Mouse (Mus musculus) left cerebral cortex, adult 2 months (tissue): ENCODE measurements around the gene Rnf43. TPM values are rescaled to one million over a fixed set of nuclear protein-coding genes. Genes with fewer than 3 reads are reported as not detected.

ENCODE experiments used
- DNase-seq, 2 experiments: peaks; one replicate each; pipeline ENCODE4 v3.0.0; 2021 to 2022; ENCODE audit warnings: low spot score in 2 of 2, mixed read lengths in 1 of 2; ENCODE audit errors: extremely low spot score in 1 of 2
- H3K27ac ChIP-seq: fragments of 200-600 bp; 2 replicates; pipeline ENCODE4 v1.8.1; 2022
- H3K4me3 ChIP-seq: fragments of 200-600 bp; 2 replicates; pipeline ENCODE4 v1.8.1; 2022
- CTCF ChIP-seq: fragments of 200-600 bp; IDR thresholded peaks from 2 replicates; pipeline ENCODE4 v1.8.1; 2022; ENCODE audit warnings: antibody characterized with exemption, mild to moderate bottlenecking, moderate library complexity
- intact Hi-C: fragments of 180-260 bp; cut with DNase I; formaldehyde crosslinking; loops from one replicate; pipeline ENCODE4 v1.15.1; 2025
- microRNA-seq, 2 experiments: library from miRNA; unstranded; fragments of <30 nt; microRNA quantifications; one replicate each; pipeline ENCODE4 v1.2.0; 2021
- total RNA-seq, 2 experiments: library from RNA; stranded (reverse); gene quantifications; 2 replicates each; pipeline ENCODE4 v1.2.3; 2021

The Rnf43 gene
- total RNA-seq, 2 experiments from 2014 or later, result 1.7 to 2.8 TPM

DNA sequence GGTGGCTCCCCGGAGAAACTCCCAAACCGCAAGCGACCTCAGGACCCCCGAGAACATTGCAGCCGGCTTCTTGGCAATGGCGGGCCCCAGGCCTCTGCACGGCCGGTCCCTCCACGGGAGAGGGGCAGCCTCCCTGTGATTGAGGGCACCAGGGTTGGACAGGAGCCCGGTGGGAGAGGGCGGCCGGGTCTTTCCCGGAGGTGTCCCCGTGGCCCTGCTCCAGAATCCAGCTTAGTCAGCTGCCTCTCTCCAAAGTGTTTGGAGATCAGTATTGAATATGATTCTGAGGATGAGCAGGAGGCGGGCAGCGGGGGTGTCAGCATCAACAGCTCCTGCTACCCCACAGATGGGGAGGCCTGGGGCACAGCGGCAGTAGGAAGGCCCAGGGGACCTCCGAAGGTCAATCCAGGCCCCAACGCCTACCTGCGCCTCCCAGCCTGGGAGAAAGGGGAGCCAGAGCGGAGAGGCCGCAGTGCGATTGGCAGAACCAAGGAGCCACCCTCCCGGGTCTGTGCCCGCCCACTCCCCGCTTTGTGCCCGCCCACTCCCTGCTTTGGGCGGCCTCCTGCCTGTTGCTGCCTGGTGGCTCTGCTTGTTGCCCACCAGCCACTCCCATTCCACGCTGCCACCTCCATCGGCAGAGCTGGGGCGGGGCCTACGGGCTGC, 115.7 kb downstream of the Rnf43 start:
- H3K4me3 ChIP-seq, result peak overlapping the region; percentile 22; the same call in 1 of the 2 replicates
- no peak for TF ChIP-seq CTCF
- intact Hi-C loops, result no loop called here
- no peak overlapping the region for H3K27ac ChIP-seq
- peak; percentile 65 to 68 for DNase-seq

DNA sequence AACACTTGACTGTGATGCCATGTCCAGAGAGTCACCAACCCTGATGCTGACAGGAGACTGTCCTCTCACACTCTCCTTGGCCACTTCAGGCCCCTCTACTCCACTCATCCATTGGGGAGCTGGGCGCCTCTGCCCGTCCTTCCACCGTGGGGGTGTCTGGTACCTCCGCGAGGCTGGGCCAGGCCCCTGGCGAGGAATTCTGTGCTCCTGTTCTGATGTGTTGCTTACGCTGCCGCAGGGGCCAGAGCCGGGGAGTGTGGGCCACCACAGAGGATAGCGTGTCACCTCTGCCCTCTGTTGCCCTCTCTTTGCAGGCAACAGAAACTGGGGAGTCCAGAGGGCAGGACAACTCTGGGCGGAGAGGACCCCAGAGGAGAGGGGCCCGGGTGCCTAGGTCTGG, 116.4 kb downstream of the Rnf43 start:
- TF ChIP-seq CTCF, result no peak
- no peak for DNase-seq
- Histone ChIP-seq H3K4me3 (no peak overlapping the region), H3K27ac (no peak overlapping the region)
- intact Hi-C loops, result no loop called here

DNA sequence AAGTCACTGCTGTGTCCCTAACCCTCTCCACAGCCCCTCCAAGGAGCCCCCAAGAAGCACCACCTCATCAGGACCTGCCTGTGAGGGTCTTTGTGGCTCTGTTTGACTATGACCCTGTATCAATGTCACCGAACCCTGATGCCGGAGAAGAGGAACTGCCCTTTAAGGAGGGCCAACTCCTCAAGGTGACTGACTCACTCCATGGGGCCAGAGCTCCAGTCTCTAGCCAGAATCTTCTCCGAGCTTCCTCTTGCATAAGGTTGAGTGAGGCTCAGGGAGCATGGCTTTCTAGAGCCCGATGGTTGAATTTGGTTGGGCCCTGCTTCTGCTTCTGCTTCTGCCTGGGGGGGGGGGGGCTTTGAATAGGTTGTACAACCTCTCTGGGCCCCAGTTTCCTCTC, 116.9 kb downstream of the Rnf43 start:
- DNase-seq, result no peak
- Histone ChIP-seq H3K4me3 (no peak overlapping the region), H3K27ac (no peak overlapping the region)
- intact Hi-C loops, result no loop called here
- no peak for TF ChIP-seq CTCF

DNA sequence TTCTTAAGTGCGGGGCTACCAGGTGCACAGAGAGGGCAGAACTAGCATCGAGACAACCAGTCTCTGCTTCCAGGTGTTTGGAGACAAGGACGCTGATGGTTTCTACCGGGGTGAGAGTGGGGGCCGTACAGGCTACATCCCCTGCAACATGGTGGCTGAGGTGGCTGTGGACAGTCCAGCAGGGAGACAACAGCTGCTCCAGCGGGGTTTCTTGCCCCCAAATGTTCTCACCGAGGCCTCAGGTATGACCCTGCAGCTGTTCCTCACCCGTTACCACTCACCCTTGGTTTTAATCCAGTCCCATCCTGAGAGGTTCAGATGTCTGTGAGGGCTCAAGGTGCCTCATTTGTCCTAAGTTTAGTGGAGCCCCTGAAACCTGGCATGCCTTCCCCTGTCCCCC, 117.6 kb downstream of the Rnf43 start:
- intact Hi-C loops, result no loop called here
- H3K4me3 ChIP-seq, result no peak overlapping the region
- DNase-seq, result no peak
- TF ChIP-seq CTCF, result no peak
- no peak overlapping the region for H3K27ac ChIP-seq

Small RNA genes within 50 kb of the gene (microRNA-seq; reads per million reads assigned to microRNA genes)
- 0 reads per million in 2 experiments for gene Mir142
- gene Mir142b, result 0 reads per million in 2 experiments

Other genes with a start within 250 kb of the Rnf43 start
- gene Gm11492, start 96.1 kb upstream of the Rnf43 start, total RNA-seq, result not detected
- gene Sept4, start 93.8 kb upstream of the Rnf43 start, total RNA-seq, result 100 to 1,000 TPM; 156 to 175 TPM
- 10 to 100 TPM; 80.4 to 99.0 TPM for gene Mtmr4, start 70.6 kb upstream of the Rnf43 start, total RNA-seq
- gene Hsf5, start 45.6 kb upstream of the Rnf43 start, total RNA-seq, result under 1 TPM; 0.54 to 0.77 TPM
- 10 to 100 TPM; 66.3 to 82.3 TPM for gene Supt4a, start 74.8 kb downstream of the Rnf43 start, total RNA-seq
- gene Tspoap1, start 97.8 kb downstream of the Rnf43 start, total RNA-seq, result 100 to 1,000 TPM; 190 to 202 TPM
- gene Mpo, start 130.9 kb downstream of the Rnf43 start, total RNA-seq, result not detected
- under 1 TPM; 0.45 to 0.75 TPM for gene Lpo, start 165.6 kb downstream of the Rnf43 start, total RNA-seq
- 1 to 10 TPM; 4.0 to 5.8 TPM for gene Mks1, start 190.5 kb downstream of the Rnf43 start, total RNA-seq
- gene Epx, start 212.8 kb downstream of the Rnf43 start, total RNA-seq, result under 1 TPM; 0.11 to 0.19 TPM
- gene Olfr462, start 229.5 kb downstream of the Rnf43 start, total RNA-seq, result not detected
- gene Olfr463, start 234.7 kb downstream of the Rnf43 start, total RNA-seq, result not detected